Mouse (Mus musculus) midbrain, embryonic 16.5 days (tissue): ENCODE measurements around the gene 2010111I01Rik. TPM values are rescaled to one million over a fixed set of nuclear protein-coding genes. Genes with fewer than 3 reads are reported as not detected.
"Not testable (repeated sequence)": the region's sequence is repeated elsewhere in the genome, so short reads cannot be mapped to it uniquely, and the experiment has no call there.

Experiments
- ATAC-seq: fragments of 200-750 bp; cut with Nextera tagmentation; 2 replicates; pipeline ENCODE4 v1.8.0; 2017; ENCODE audit warnings: moderate TSS enrichment
- H3K27ac ChIP-seq: fragments of 300-500 bp; sonication (generic); 2 replicates; pipeline ENCODE4 v1.5.1; 2014; ENCODE audit warnings: mild to moderate bottlenecking, low read length, mixed read lengths
- H3K27me3 ChIP-seq: fragments of 300-500 bp; sonication (generic); 2 replicates; pipeline ENCODE4 v1.6.1; 2014; ENCODE audit warnings: low read depth, low read length, mixed read lengths; ENCODE audit not compliant: control insufficient read depth, insufficient read depth
- H3K36me3 ChIP-seq: fragments of 300-500 bp; sonication (generic); 2 replicates; pipeline ENCODE4 v1.6.1; 2014; ENCODE audit warnings: mild to moderate bottlenecking, low read length, moderate library complexity, mixed read lengths; ENCODE audit not compliant: control insufficient read depth, insufficient read depth
- H3K4me1 ChIP-seq: fragments of 300-500 bp; sonication (generic); 2 replicates; pipeline ENCODE4 v1.6.1; 2014; ENCODE audit warnings: mild to moderate bottlenecking, low read length, mixed read lengths; ENCODE audit not compliant: control insufficient read depth, insufficient read depth
- H3K4me2 ChIP-seq: fragments of 300-500 bp; sonication (generic); 2 replicates; pipeline ENCODE4 v1.6.1; 2014; ENCODE audit warnings: mild to moderate bottlenecking, low read length, mixed read lengths
- H3K4me3 ChIP-seq: fragments of 300-500 bp; sonication (generic); 2 replicates; pipeline ENCODE4 v1.5.1; 2014; ENCODE audit warnings: low read depth, mild to moderate bottlenecking, low read length, moderate library complexity, mixed read lengths
- H3K9ac ChIP-seq: fragments of 300-500 bp; sonication (generic); 2 replicates; pipeline ENCODE4 v1.6.1; 2014; ENCODE audit warnings: low read depth, low read length, mixed read lengths
- H3K9me3 ChIP-seq: fragments of 300-500 bp; sonication (generic); replicated peaks from 2 replicates; pipeline ENCODE4 v1.6.1; 2014; ENCODE audit warnings: mild to moderate bottlenecking, low read length, mixed read lengths; ENCODE audit not compliant: control insufficient read depth, poor library complexity, severe bottlenecking
- WGBS: fragments of 180-500 bp; shearing (Covaris S2); extraction: QIAGEN DNeasy Blood & Tissue Kit; methylation state at CpG from one replicate; pipeline ENCODE4 v1.1.7; 2014; 5-methylcytosine and 5-hydroxymethylcytosine counted together
- polyA plus RNA-seq: library from polyadenylated mRNA; unstranded; fragments of >200 nt; fragmentation: Nextera tagmentation; extraction: Ambion mirVana; gene quantifications from 2 replicates; pipeline ENCODE4 v1.2.1, GENCODE M21; 2015

Gene 2010111I01Rik
- polyA plus RNA-seq, 1 experiment from 2014 or later, result 25.5 TPM

DNA sequence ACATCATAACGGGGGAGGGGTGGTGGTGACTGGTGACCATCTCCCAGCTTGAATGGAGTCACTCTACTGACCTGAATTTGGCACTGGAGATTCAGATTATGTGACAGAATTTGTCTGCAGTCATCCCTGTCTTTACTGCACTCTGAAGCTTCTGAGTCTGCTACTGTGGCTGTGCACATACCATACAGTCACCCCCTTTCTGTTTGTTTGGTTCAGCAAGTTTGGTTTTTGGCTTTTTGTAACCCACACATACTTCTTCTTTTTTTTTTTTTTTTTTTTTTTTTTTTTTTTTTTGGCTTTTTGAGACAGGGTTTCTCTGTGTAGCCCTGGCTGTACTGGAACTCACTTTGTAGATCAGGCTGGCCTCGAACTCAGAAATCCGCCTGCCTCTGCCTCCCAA is 35.5 kb upstream of the 2010111I01Rik start:
- not testable (repeated sequence) for H3K9me3 ChIP-seq, ATAC-seq, H3K4me1 ChIP-seq, H3K27ac ChIP-seq, H3K9ac ChIP-seq, H3K4me3 ChIP-seq, H3K27me3 ChIP-seq, H3K36me3 ChIP-seq, H3K4me2 ChIP-seq
- 97% methylated on average over 3 of the region's 3 CpGs for WGBS

GRCm38 (mm10) chr13:62929766-62930389 is 34.8 kb upstream of the 2010111I01Rik start:
- Histone ChIP-seq H3K9ac (no peak overlapping the region), H3K4me2 (no peak overlapping the region), H3K4me1 (no peaks in the 10 kb centered on the region), H3K27me3 (no peaks in the 10 kb centered on the region), H3K36me3 (no peaks in the 10 kb centered on the region), H3K27ac (no peak overlapping the region), H3K4me3 (no peak overlapping the region), H3K9me3 (no peaks in the 10 kb centered on the region)
- 68% methylated on average over 9 of the region's 9 CpGs for WGBS
- no peak for ATAC-seq

DNA sequence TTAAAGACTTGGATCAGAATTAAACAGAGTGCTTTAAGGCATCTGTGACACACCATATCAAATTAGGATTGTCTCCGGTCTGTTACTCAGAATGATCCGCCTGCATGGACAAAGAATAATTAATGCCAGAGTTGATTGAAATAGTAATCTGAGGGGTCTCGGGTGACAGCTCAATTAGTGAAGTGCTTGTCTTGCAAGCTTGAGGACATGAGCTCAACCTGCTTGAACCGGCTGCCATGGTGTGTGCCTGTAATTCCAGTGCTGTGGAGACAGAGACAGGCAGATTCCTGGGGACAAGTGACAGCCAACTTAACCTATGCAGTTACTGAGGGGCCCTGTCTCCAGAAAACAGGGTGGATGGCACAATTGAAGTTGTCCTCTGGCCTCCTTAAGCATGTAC is 32.2 kb upstream of the 2010111I01Rik start:
- WGBS, result 52% methylated on average over 4 of the region's 4 CpGs

DNA sequence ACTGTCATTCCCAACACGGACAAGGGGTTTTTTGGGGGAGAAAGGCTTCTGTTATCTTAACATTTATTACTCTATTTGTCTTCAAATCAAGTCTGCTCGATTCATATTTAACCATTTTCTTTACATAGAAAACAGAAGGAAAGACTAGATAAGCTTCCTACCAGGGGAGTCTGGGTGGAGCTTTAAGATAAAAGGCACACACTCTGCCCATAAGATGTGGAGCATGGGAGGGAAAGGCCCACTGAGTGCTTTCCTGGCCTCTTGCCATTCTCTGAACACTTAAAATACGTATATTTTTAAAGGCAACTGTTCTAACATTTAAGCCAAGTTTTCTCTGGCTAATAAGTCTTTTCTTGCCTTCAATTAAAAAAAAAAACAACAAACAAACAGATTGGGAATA is 25.3 kb upstream of the 2010111I01Rik start:
- Histone ChIP-seq H3K9ac (no peak overlapping the region), H3K36me3 (no peaks in the 10 kb centered on the region), H3K4me2 (no peak overlapping the region), H3K9me3 (no peaks in the 10 kb centered on the region), H3K4me1 (no peaks in the 10 kb centered on the region), H3K27me3 (no peaks in the 10 kb centered on the region), H3K27ac (no peak overlapping the region), H3K4me3 (no peak overlapping the region)
- 84% methylated on average over 3 of the region's 3 CpGs for WGBS
- no peak for ATAC-seq

More for the DNA sequence above, 32.2 kb upstream of the 2010111I01Rik start:
- Histone ChIP-seq H3K4me1 (no peaks in the 10 kb centered on the region), H3K9ac (no peak overlapping the region), H3K4me3 (no peak overlapping the region), H3K27ac (no peak overlapping the region), H3K4me2 (no peak overlapping the region), H3K27me3 (no peaks in the 10 kb centered on the region), H3K36me3 (no peaks in the 10 kb centered on the region), H3K9me3 (no peaks in the 10 kb centered on the region)
- ATAC-seq, result no peak

GRCm38 (mm10) chr13:62939797-62940196 is 24.9 kb upstream of the 2010111I01Rik start:
- Histone ChIP-seq H3K9me3 (no peaks in the 10 kb centered on the region), H3K27ac (no peak overlapping the region), H3K36me3 (no peaks in the 10 kb centered on the region), H3K4me1 (no peaks in the 10 kb centered on the region), H3K9ac (no peak overlapping the region), H3K4me3 (no peak overlapping the region), H3K4me2 (no peak overlapping the region), H3K27me3 (no peaks in the 10 kb centered on the region)
- 92% methylated on average over 4 of the region's 4 CpGs for WGBS
- no peak for ATAC-seq

DNA sequence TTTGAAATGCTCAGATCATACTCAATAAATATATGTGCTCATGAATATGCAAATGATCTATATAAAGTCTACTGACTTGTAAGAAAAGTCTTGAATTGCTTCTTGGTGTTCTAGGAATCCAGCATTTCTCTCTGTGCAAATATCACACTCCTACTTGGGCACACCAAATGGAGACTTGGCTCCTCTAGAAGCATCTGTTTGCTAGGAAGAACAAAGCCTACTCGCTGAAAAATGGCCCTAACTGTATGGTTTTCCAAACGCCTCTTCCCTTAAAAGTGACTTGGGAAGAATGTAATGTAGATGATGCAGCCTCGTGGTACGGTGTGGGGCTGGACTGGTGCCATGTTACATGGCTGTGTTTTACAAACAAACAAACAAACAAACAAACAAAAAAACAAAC is 24.0 kb upstream of the 2010111I01Rik start:
- no peaks in the 10 kb centered on the region for H3K9me3 ChIP-seq
- H3K4me1 ChIP-seq, result no peaks in the 10 kb centered on the region
- H3K27ac ChIP-seq, result no peak overlapping the region
- no peak overlapping the region for H3K9ac ChIP-seq
- ATAC-seq, result no peak
- H3K27me3 ChIP-seq, result no peaks in the 10 kb centered on the region
- H3K4me2 ChIP-seq, result no peak overlapping the region
- H3K36me3 ChIP-seq, result no peaks in the 10 kb centered on the region
- no peak overlapping the region for H3K4me3 ChIP-seq
- WGBS, result 89% methylated on average over 4 of the region's 4 CpGs

DNA sequence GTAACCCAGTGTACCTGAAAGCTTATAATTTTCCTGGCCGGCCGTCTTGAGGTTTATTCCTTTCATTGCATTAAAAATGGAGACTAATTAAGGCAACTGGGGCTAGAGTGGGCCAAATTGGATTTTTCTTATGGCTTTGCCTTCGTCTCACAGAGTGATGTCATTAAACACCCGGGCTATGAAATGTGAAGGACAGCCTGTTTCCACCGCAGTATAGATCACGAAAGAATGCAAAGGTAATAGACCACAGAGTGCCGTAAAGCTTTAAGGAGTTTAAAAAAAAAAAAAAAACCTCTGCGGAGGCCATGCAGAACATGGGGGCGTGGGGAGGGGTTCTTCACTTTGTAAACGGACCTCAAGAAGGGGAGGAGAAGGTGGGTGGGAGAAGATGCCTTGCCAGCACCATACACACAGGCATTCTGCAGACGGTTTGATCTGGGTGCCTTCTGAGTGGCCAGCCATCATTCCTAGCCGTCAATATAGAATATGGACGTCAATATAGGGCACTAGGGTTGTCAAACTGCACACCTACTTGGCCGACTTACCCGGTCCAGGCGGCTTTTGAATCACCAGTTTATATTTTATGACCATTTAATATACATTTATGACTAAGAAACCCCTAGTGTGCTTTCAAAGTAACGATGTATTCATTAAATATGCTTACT is 23.2 kb upstream of the 2010111I01Rik start:
- no peak overlapping the region for H3K27ac ChIP-seq
- no peak overlapping the region for H3K4me2 ChIP-seq
- no peak overlapping the region for H3K9ac ChIP-seq
- no peak overlapping the region for H3K4me3 ChIP-seq
- H3K36me3 ChIP-seq, result no peaks in the 10 kb centered on the region
- WGBS, result 83% methylated on average over 17 of the region's 17 CpGs
- H3K4me1 ChIP-seq, result no peaks in the 10 kb centered on the region
- H3K27me3 ChIP-seq, result no peaks in the 10 kb centered on the region
- no peaks in the 10 kb centered on the region for H3K9me3 ChIP-seq
- no peak for ATAC-seq

GRCm38 (mm10) chr13:62943274-62943830 is 21.3 kb upstream of the 2010111I01Rik start:
- Histone ChIP-seq H3K27me3 (no peaks in the 10 kb centered on the region), H3K9me3 (no peaks in the 10 kb centered on the region), H3K4me3 (no peak overlapping the region), H3K36me3 (no peaks in the 10 kb centered on the region), H3K27ac (no peak overlapping the region), H3K4me2 (no peak overlapping the region), H3K9ac (no peak overlapping the region), H3K4me1 (no peaks in the 10 kb centered on the region)
- 86% methylated on average over 7 of the region's 7 CpGs for WGBS
- no peak for ATAC-seq

DNA sequence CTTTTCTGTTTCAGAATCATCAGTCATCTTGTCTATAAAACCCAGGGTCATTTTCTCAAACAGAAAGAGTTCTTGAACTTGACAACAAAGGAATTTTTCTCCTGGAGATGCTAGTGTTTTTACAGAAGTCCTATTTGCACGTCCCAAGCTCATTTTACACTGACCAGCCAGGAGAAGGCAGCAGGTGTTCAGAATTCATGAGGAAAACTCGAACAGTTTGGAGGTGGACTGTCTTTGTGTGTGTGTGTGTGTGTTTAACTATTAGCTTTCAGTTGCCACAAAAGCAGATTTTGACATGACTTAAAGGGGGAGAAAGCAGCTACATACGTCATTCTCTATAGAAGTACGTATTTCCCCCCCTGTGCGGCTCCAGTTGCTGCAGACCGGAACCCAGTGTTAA is 20.6 kb upstream of the 2010111I01Rik start:
- Histone ChIP-seq H3K4me2 (no peak overlapping the region), H3K9ac (no peak overlapping the region), H3K4me3 (no peak overlapping the region), H3K9me3 (no peaks in the 10 kb centered on the region), H3K27ac (no peak overlapping the region), H3K36me3 (no peaks in the 10 kb centered on the region), H3K27me3 (no peaks in the 10 kb centered on the region), H3K4me1 (no peaks in the 10 kb centered on the region)
- WGBS, result 77% methylated on average over 6 of the region's 6 CpGs
- ATAC-seq, result no peak
